Mouse (Mus musculus) hindbrain, embryonic 10.5 days (tissue): Measurements from ENCODE around the gene Kng1. TPM values are rescaled to one million over a fixed set of nuclear protein-coding genes. Genes with fewer than 3 reads are reported as not detected.

ENCODE experiments used
- DNase-seq: peaks from one replicate; pipeline ENCODE4 v3.0.0-alpha.2; 2017; ENCODE audit warnings: low spot score
- H3K27ac ChIP-seq: fragments of 300-500 bp; sonication (generic); 2 replicates; pipeline ENCODE4 v1.5.1; 2016; ENCODE audit warnings: mild to moderate bottlenecking, moderate library complexity
- H3K27me3 ChIP-seq: fragments of 300-500 bp; sonication (generic); 2 replicates; pipeline ENCODE4 v1.6.1; 2016; ENCODE audit warnings: mild to moderate bottlenecking; ENCODE audit not compliant: poor library complexity, insufficient read depth, severe bottlenecking
- H3K36me3 ChIP-seq: fragments of 300-500 bp; sonication (generic); 2 replicates; pipeline ENCODE4 v1.6.1; 2016; ENCODE audit warnings: mild to moderate bottlenecking, moderate library complexity
- H3K4me1 ChIP-seq: fragments of 300-500 bp; sonication (generic); replicated peaks from 2 replicates; pipeline ENCODE4 v1.6.1; 2016; ENCODE audit warnings: mild to moderate bottlenecking
- H3K4me3 ChIP-seq: fragments of 300-500 bp; sonication (generic); 2 replicates; pipeline ENCODE4 v1.5.1; 2016; ENCODE audit warnings: mild to moderate bottlenecking, moderate library complexity
- H3K9me3 ChIP-seq: fragments of 300-500 bp; sonication (generic); 2 replicates; pipeline ENCODE4 v1.6.1; 2016; ENCODE audit warnings: mild to moderate bottlenecking, moderate library complexity
- WGBS: fragments of 180-500 bp; shearing (Covaris S2); methylation state at CpG from one replicate; pipeline ENCODE4 v1.1.7; 2016; 5-methylcytosine and 5-hydroxymethylcytosine counted together
- polyA plus RNA-seq: library from polyadenylated mRNA; unstranded; fragments of >200 nt; fragmentation: Nextera tagmentation; extraction: Ambion mirVana; gene quantifications from 2 replicates; pipeline ENCODE4 v1.2.1, GENCODE M21; 2016

The Kng1 gene
- polyA plus RNA-seq, 1 experiment from 2014 or later: not detected

- H3K36me3 ChIP-seq: peaks cover 22% of the 10 kb centered on the region
- peaks cover 19% of the 10 kb centered on the region for H3K4me1 ChIP-seq
- WGBS: under 1% methylated on average over 51 of the region's 51 CpGs
- peak within 1 kb of the TSS; percentile 99 for H3K27ac ChIP-seq
- H3K9me3 ChIP-seq: no peaks in the 10 kb centered on the region
- peak; percentile 93 for DNase-seq
- H3K27me3 ChIP-seq: no peaks in the 10 kb centered on the region
- peak within 1 kb of the TSS; percentile 83 for H3K4me3 ChIP-seq
These were observed 70.2 kb downstream of the Kng1 start, which contains the start of gene Rfc4 for GRCm38 (mm10) chr16:23127673-23128375. TSS of gene Rfc4 (minus strand) at chr16:23127737.

- Histone ChIP-seq H3K9me3 (no peaks in the 10 kb centered on the region), H3K4me3 (no peak overlapping the region), H3K27ac (no peak overlapping the region), H3K4me1 (peaks cover 19% of the 10 kb centered on the region), H3K27me3 (no peaks in the 10 kb centered on the region), H3K36me3 (no peaks in the 10 kb centered on the region)
- 91% methylated on average over 3 of the region's 3 CpGs for WGBS
- DNase-seq: no peak
These were observed 72.6 kb downstream of the Kng1 start for GRCm38 (mm10) chr16:23130303-23130702.

Other genes with a start within 250 kb of the Kng1 start
- gene Crygs, start 246.3 kb upstream of the Kng1 start, polyA plus RNA-seq: 0.84 TPM in 1 of 2 replicates, not detected in the other
- 32.3 and 37.6 TPM in 2 replicates for gene Tbccd1, start 200.2 kb upstream of the Kng1 start, polyA plus RNA-seq
- 93.2 and 98.3 TPM in 2 replicates for gene Dnajb11, start 200.0 kb upstream of the Kng1 start, polyA plus RNA-seq
- 0.31 TPM in 1 of 2 replicates, not detected in the other for gene Ahsg, start 166.6 kb upstream of the Kng1 start, polyA plus RNA-seq
- gene Fetub, start 139.5 kb upstream of the Kng1 start, polyA plus RNA-seq: not detected in 2 replicates
- 0.15 TPM in 1 of 2 replicates, not detected in the other for gene Hrg, start 106.8 kb upstream of the Kng1 start, polyA plus RNA-seq
- gene Kng2, start 28.4 kb upstream of the Kng1 start, polyA plus RNA-seq: not detected in 2 replicates
- 133 and 157 TPM in 2 replicates for gene Eif4a2, start 49.6 kb downstream of the Kng1 start, polyA plus RNA-seq
- 190 and 227 TPM in 2 replicates for gene Rfc4, start 69.9 kb downstream of the Kng1 start, polyA plus RNA-seq
- not detected in 2 replicates for gene Adipoq, start 88.7 kb downstream of the Kng1 start, polyA plus RNA-seq
- gene St6gal1, start 166.9 kb downstream of the Kng1 start, polyA plus RNA-seq: 22.8 and 26.6 TPM in 2 replicates